Mouse (Mus musculus) inflammation-experienced regulatory T-cells, adult 16 weeks (primary cell): Measurements from ENCODE around the gene Tmem263. TPM values are rescaled to one million over a fixed set of nuclear protein-coding genes. Genes with fewer than 3 reads are reported as not detected.

Experiments
- polyA plus RNA-seq: library from polyadenylated mRNA; unstranded; fragments of 100-300 nt; shearing (Covaris generic); gene quantifications from one replicate; pipeline ENCODE4 v1.2.1, GENCODE M21; 2017

Gene Tmem263
- 12.3 TPM for polyA plus RNA-seq

GRCm38 (mm10) chr10:85102247-85103084 lies at the start of gene Tmem263, which contains the start of gene Fhl4:
Tmem263 (plus strand) TSS chr10:85102627.
Fhl4 (minus strand) TSS chr10:85102495.

GRCm38 (mm10) chr10:85127395-85128287 lies 25.2 kb downstream of the Tmem263 start, which contains the start of gene Mterf2:
Mterf2 (minus strand) TSS chr10:85128027.

Other genes with a start within 250 kb of the Tmem263 start
- gene Ric8b, start 185.0 kb upstream of the Tmem263 start, polyA plus RNA-seq = 21.2 TPM
- gene Fhl4, start 132 bp upstream of the Tmem263 start, polyA plus RNA-seq = 0.89 TPM
- gene Mterf2, start 25.4 kb downstream of the Tmem263 start, polyA plus RNA-seq = 22.4 TPM
- gene Cry1, start 82.4 kb downstream of the Tmem263 start, polyA plus RNA-seq = 7.3 TPM